Mouse (Mus musculus): ENCODE results near the gene Etfb. TPM values are rescaled to one million over a fixed set of nuclear protein-coding genes. Genes with fewer than 3 reads are reported as not detected.
A peak's percentile ranks its signal among the peaks of the same experiment; 100 is the strongest.

Etfb gene
- total and polyA plus RNA-seq, 3 experiments, result 177 to 186 TPM; not detected in 1

DNA sequence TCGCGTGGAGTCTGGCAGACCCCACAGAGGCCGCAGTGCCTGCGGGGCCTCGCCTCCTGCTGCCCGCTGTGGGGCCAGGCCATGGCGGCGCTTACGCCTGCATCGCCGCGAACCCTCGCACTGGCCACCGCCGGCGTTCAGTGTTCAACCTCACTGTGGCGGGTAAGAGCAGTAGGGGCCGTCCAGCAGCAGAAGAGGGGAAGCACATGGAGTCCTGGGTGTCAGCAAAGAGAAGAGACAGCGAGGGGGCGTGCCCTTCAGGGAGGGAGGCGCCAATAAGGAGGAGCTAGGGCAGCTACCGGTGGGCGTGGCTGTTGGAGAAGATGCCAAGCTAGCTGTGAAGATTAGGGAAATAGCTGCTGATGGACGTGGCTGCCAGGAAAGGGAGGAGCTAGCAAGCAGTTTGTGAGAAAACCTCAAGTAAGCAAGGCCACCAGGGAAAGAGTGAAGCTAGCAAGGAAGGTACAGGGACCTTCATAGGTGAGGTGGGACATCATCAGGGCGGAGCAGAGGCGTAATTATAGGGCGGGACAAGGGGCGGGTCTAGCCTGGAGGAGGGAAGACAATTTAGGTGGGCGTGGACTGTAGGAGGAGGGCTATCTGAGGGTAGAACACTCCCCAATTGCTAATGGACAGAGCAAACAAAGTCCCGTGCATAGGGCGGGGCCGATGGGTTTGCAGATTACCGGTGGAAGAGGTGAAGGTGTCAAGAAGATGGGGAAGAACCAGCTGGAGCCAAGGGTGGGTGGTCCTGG lies 21.6 kb downstream of the Etfb start:
- Histone ChIP-seq H3K27ac (ENCODE audit: control insufficient read depth, low read depth, low read length) (no peak overlapping the region), H3K4me3 (ENCODE audit: control insufficient read depth in 1 of 2, insufficient read depth in 1 of 2, low read depth in 2 of 2, low read length in 2 of 2) (peak overlapping the region; percentile 47 to 55), H3K79me2 (ENCODE audit: control insufficient read depth, insufficient read depth, low read length, poor library complexity) (no peaks in the 10 kb centered on the region), H3K27me3 (ENCODE audit: control insufficient read depth in 1 of 2, insufficient read depth in 2 of 2, low read length in 2 of 2) (no peaks in the 10 kb centered on the region), H3K4me1 (ENCODE audit: control insufficient read depth in 1 of 2, insufficient read depth in 2 of 2, low read length in 2 of 2) (no peaks in the 10 kb centered on the region; a peak in 1 of 4 replicates), H3K36me3 (ENCODE audit: control insufficient read depth in 1 of 2, insufficient read depth in 2 of 2, low read length in 2 of 2) (no peaks in the 10 kb centered on the region), H3K9me3 (replicated peaks; ENCODE audit: insufficient read depth, low read length) (no peaks in the 10 kb centered on the region), H3K9ac (ENCODE audit: control insufficient read depth, low read depth, low read length, poor library complexity, severe bottlenecking) (no peak overlapping the region)
- peak; percentile 87 for TF ChIP-seq BHLHE40 (IDR thresholded peaks at IDR 0.05; ENCODE audit: borderline replicate concordance, low read depth, low read length)
- TF ChIP-seq GABPA (IDR thresholded peaks at IDR 0.05; ENCODE audit: low read depth, low read length), result no peak
- no peak for TF ChIP-seq CHD1 (IDR thresholded peaks at IDR 0.05; ENCODE audit: low read depth, low read length)
- DNase-seq (ENCODE audit: low read depth, low spot score), result peak; percentile 79

DNA sequence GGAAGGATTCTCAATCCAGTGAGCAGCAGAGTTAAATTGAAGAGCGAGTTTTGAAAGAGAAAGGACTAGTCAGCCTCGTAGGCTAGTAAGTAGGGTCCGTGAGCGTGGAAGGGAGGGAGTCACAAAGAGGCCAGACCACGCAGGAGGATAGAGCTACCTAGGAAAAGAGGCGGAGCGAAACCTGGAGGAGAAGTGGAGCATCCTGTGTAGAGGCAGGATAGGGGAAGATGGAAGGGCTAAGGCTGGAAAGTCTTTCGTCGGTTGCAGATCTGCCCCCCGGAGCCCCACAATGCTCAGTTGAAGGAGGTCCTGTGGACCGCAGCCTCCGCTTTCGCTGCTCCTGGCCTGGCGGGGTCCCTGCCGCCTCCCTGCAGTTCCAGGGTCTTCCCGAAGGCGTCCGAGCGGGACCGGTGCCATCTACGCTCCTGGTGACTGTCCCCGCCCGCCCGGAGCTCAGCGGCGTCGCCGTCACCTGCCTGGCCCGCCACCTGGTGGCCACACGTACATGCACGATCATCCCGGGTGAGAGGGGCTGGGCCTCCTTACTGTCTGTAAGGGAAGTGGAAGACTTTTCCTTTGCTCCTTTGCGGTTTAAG lies 22.3 kb downstream of the Etfb start:
- Histone ChIP-seq H3K9ac (ENCODE audit: control insufficient read depth, low read depth, low read length, poor library complexity, severe bottlenecking) (peak overlapping the region; percentile 18; the same call in 1 of the 2 replicates), H3K27ac (ENCODE audit: control insufficient read depth, low read depth, low read length) (no peak overlapping the region), H3K27me3 (ENCODE audit: control insufficient read depth in 1 of 2, insufficient read depth in 2 of 2, low read length in 2 of 2) (no peaks in the 10 kb centered on the region), H3K9me3 (replicated peaks; ENCODE audit: insufficient read depth, low read length) (no peaks in the 10 kb centered on the region), H3K36me3 (ENCODE audit: control insufficient read depth in 1 of 2, insufficient read depth in 2 of 2, low read length in 2 of 2) (no peaks in the 10 kb centered on the region), H3K4me1 (ENCODE audit: control insufficient read depth in 1 of 2, insufficient read depth in 2 of 2, low read length in 2 of 2) (no peaks in the 10 kb centered on the region; a peak in 1 of 4 replicates), H3K79me2 (ENCODE audit: control insufficient read depth, insufficient read depth, low read length, poor library complexity) (no peaks in the 10 kb centered on the region), H3K4me3 (ENCODE audit: control insufficient read depth in 1 of 2, insufficient read depth in 1 of 2, low read depth in 2 of 2, low read length in 2 of 2) (peak overlapping the region; percentile 47 to 55)
- TF ChIP-seq MAZ (IDR thresholded peaks at IDR 0.05; ENCODE audit: low read depth, low read length), result no peak
- TF ChIP-seq CHD1 (IDR thresholded peaks at IDR 0.05; ENCODE audit: low read depth, low read length), result no peak
- peak; percentile 57 for TF ChIP-seq ZC3H11A (IDR thresholded peaks at IDR 0.05; ENCODE audit: low read depth, low read length)
- no peak for TF ChIP-seq MYC (IDR thresholded peaks at IDR 0.05; ENCODE audit: low read depth, low read length)
- TF ChIP-seq UBTF (IDR thresholded peaks at IDR 0.05; ENCODE audit: borderline replicate concordance, insufficient read depth, low read depth, low read length), result no peak
- no peak for TF ChIP-seq ZNF384 (IDR thresholded peaks at IDR 0.05; ENCODE audit: low read depth, low read length)
- no peak for TF ChIP-seq RCOR1 (IDR thresholded peaks at IDR 0.05; ENCODE audit: low read depth, low read length)
- peak; percentile 39 to 91 (median 88); a peak in 5 of 6 replicates for TF ChIP-seq CTCF (IDR thresholded peaks at IDR 0.05 in 2 of 3, conservative IDR thresholded peaks at IDR 0.05 in 1 of 3; ENCODE audit: control insufficient read depth in 1 of 3, insufficient read depth in 1 of 3, low read depth in 2 of 3, low read length in 3 of 3, poor library complexity in 1 of 3, severe bottlenecking in 1 of 3)
- no peak for TF ChIP-seq MAX (IDR thresholded peaks at IDR 0.05; ENCODE audit: low read length)
- TF ChIP-seq TBP (IDR thresholded peaks at IDR 0.05; ENCODE audit: low read depth, low read length), result no peak
- no peak for TF ChIP-seq ETS1 (IDR thresholded peaks at IDR 0.05; ENCODE audit: low read depth, low read length)
- no peak for TF ChIP-seq USF2 (IDR thresholded peaks at IDR 0.05; ENCODE audit: borderline replicate concordance in 1 of 2, insufficient read depth in 1 of 2, low read depth in 1 of 2, low read length in 2 of 2)
- no peak for TF ChIP-seq ZKSCAN1 (IDR thresholded peaks at IDR 0.05; ENCODE audit: low read depth, low read length)
- no peak for TF ChIP-seq CHD2 (IDR thresholded peaks at IDR 0.05; ENCODE audit: low read length)
- TF ChIP-seq RAD21 (IDR thresholded peaks at IDR 0.05; ENCODE audit: low read depth, low read length), result peak; percentile 69
- no peak for TF ChIP-seq MXI1 (IDR thresholded peaks at IDR 0.05; ENCODE audit: low read depth, low read length)
- TF ChIP-seq SIN3A (IDR thresholded peaks at IDR 0.05; ENCODE audit: low read length), result no peak
- TF ChIP-seq POLR2AphosphoS5 (IDR thresholded peaks at IDR 0.05; ENCODE audit: borderline replicate concordance, low read depth, low read length), result no peak
- no peak for TF ChIP-seq POLR2AphosphoS2 (IDR thresholded peaks at IDR 0.05; ENCODE audit: low read length)
- peak; percentile 93 for TF ChIP-seq SMC3 (IDR thresholded peaks at IDR 0.05; ENCODE audit: low read depth, low read length)
- DNase-seq (ENCODE audit: low read depth, low spot score), result peak; percentile 79
